In genomic region chr13:89634137-89634683, GRCm38 (mm10) we compare ENCODE assay signal across 8 mouse cellular contexts.
DNase-seq lines count a peak whose midpoint lies in the region; ATAC-seq and TF ChIP-seq lines count a peak whose summit lies in the region.

No protein-coding gene starts in this region.

- no peaks in the 10 kb centered on the region for H3K4me1 ChIP-seq in embryonic facial prominence, embryonic 10.5 days
- no peaks in the 10 kb centered on the region for H3K4me1 ChIP-seq in kidney, postnatal 0 days (replicated peaks; ENCODE audit: insufficient read depth, low read length)
- H3K4me1 ChIP-seq in midbrain, embryonic 16.5 days (ENCODE audit: control insufficient read depth, insufficient read depth, low read length) = no peaks in the 10 kb centered on the region

- H3K4me3 ChIP-seq in embryonic facial prominence, embryonic 10.5 days = no peak overlapping the region
- H3K4me3 ChIP-seq in kidney, postnatal 0 days (replicated peaks; ENCODE audit: low read depth, low read length) = no peak overlapping the region
- no peak overlapping the region for H3K4me3 ChIP-seq in midbrain, embryonic 16.5 days (ENCODE audit: low read depth, low read length)

- no peak for ATAC-seq in kidney, postnatal 0 days (replicated peaks; ENCODE audit: low FRiP score, low read depth)
- ATAC-seq in midbrain, embryonic 16.5 days = peak; percentile 84

- H3K4me2 ChIP-seq in kidney, postnatal 0 days (ENCODE audit: low read length) = no peak overlapping the region
- no peak overlapping the region for H3K4me2 ChIP-seq in midbrain, embryonic 16.5 days (ENCODE audit: low read length)

- H3K27ac ChIP-seq in embryonic facial prominence, embryonic 10.5 days (replicated peaks) = no peak overlapping the region
- H3K27ac ChIP-seq in kidney, postnatal 0 days = no peak overlapping the region
- H3K27ac ChIP-seq in midbrain, embryonic 16.5 days (ENCODE audit: low read length) = no peak overlapping the region

- DNase-seq in heart, adult 8-10 months (ENCODE audit: low spot score) = peak; percentile 21
- DNase-seq in heart, postnatal 36 days = no peak
- peak; percentile 5 for DNase-seq in urinary bladder, postnatal 25 days (ENCODE audit: low spot score)
- DNase-seq in urinary bladder, adult 18-20 months (ENCODE audit: low spot score in 2 of 2) = no peak
- DNase-seq in embryonic facial prominence, embryonic 10.5 days (ENCODE audit: low spot score) = peak; percentile 32
- DNase-seq in kidney, postnatal 0 days (ENCODE audit: low spot score) = peak; percentile 78
- no peak for DNase-seq in right cerebral cortex, postnatal 4 days

- H3K9me3 ChIP-seq in embryonic facial prominence, embryonic 10.5 days = no peaks in the 10 kb centered on the region
- H3K9me3 ChIP-seq in kidney, postnatal 0 days (replicated peaks; ENCODE audit: low read length) = no peaks in the 10 kb centered on the region
- no peaks in the 10 kb centered on the region for H3K9me3 ChIP-seq in midbrain, embryonic 16.5 days (replicated peaks; ENCODE audit: control insufficient read depth, low read length, poor library complexity, severe bottlenecking)

- 29% methylated on average over 4 of the region's 4 CpGs for WGBS in embryonic facial prominence, embryonic 10.5 days
- 32% methylated on average over 4 of the region's 4 CpGs for WGBS in kidney, postnatal 0 days
- WGBS in midbrain, embryonic 16.5 days = 27% methylated on average over 4 of the region's 4 CpGs

- no peaks in the 10 kb centered on the region for H3K27me3 ChIP-seq in embryonic facial prominence, embryonic 10.5 days (replicated peaks; ENCODE audit: low read depth, poor library complexity, severe bottlenecking)
- no peaks in the 10 kb centered on the region for H3K27me3 ChIP-seq in kidney, postnatal 0 days (ENCODE audit: insufficient read depth, low read length)
- H3K27me3 ChIP-seq in midbrain, embryonic 16.5 days (ENCODE audit: control insufficient read depth, insufficient read depth, low read depth, low read length) = no peaks in the 10 kb centered on the region

- intact Hi-C loops in heart, postnatal 36 days (cut with DNase I) = loop anchor here (1.0 kb wide), 1 partner anchor 86 kb away; no protein-coding TSS in a partner anchor

- H3K9ac ChIP-seq in kidney, postnatal 0 days (ENCODE audit: low read depth, low read length) = no peak overlapping the region
- H3K9ac ChIP-seq in midbrain, embryonic 16.5 days (ENCODE audit: low read depth, low read length) = no peak overlapping the region

- peak; percentile 81 for TF ChIP-seq CTCF in kidney, postnatal 0 days (IDR thresholded peaks at IDR 0.05; ENCODE audit: low read depth)

- no peaks in the 10 kb centered on the region for H3K36me3 ChIP-seq in embryonic facial prominence, embryonic 10.5 days (replicated peaks)
- no peaks in the 10 kb centered on the region for H3K36me3 ChIP-seq in kidney, postnatal 0 days (ENCODE audit: insufficient read depth, low read length)
- no peaks in the 10 kb centered on the region for H3K36me3 ChIP-seq in midbrain, embryonic 16.5 days (ENCODE audit: control insufficient read depth, insufficient read depth, low read length)

Comparison
In these comparisons a context has a peak if more than half of its experiments do, and no peak if none do; other contexts are left out.
1. DNase-seq: peak in heart, adult 8-10 months (single experiment), urinary bladder, postnatal 25 days (single experiment), embryonic facial prominence, embryonic 10.5 days (single experiment) and kidney, postnatal 0 days (single experiment); none in heart, postnatal 36 days (0 of 2), urinary bladder, adult 18-20 months (0 of 2) and right cerebral cortex, postnatal 4 days (single experiment).